Mouse (Mus musculus) thymus, adult 2 months (tissue): ENCODE measurements around the gene Asxl1. TPM values are rescaled to one million over a fixed set of nuclear protein-coding genes. Genes with fewer than 3 reads are reported as not detected.

Source experiments
- DNase-seq: peaks from one replicate; pipeline ENCODE4 v3.0.0; 2021
- H3K27ac ChIP-seq: fragments of 200-500 bp; 2 replicates; pipeline ENCODE4 v1.5.1; 2012; ENCODE audit warnings: low read length, control low read depth; ENCODE audit not compliant: control insufficient read depth, insufficient read depth
- H3K27me3 ChIP-seq: fragments of 200-500 bp; 2 replicates; pipeline ENCODE4 v1.6.1; 2012; ENCODE audit warnings: mild to moderate bottlenecking, low read length, moderate library complexity, mixed read lengths; ENCODE audit not compliant: control insufficient read depth, insufficient read depth
- H3K36me3 ChIP-seq: fragments of 200-500 bp; 2 replicates; pipeline ENCODE4 v1.6.1; 2012; ENCODE audit warnings: mild to moderate bottlenecking, low read length, moderate library complexity; ENCODE audit not compliant: control insufficient read depth, insufficient read depth
- H3K4me1 ChIP-seq: fragments of 200-500 bp; replicated peaks from 2 replicates; pipeline ENCODE4 v1.6.1; 2012; ENCODE audit warnings: low read length; ENCODE audit not compliant: control insufficient read depth, insufficient read depth
- H3K4me3 ChIP-seq: fragments of 200-500 bp; 2 replicates; pipeline ENCODE4 v1.5.1; 2012; ENCODE audit warnings: mild to moderate bottlenecking, low read length, control low read depth, moderate library complexity; ENCODE audit not compliant: control insufficient read depth, insufficient read depth
- CTCF ChIP-seq: fragments of 200-500 bp; IDR thresholded peaks from 2 replicates; pipeline ENCODE4 v1.5.1; 2012; ENCODE audit warnings: mild to moderate bottlenecking, control low read depth, low read length, moderate library complexity, borderline replicate concordance; ENCODE audit not compliant: control insufficient read depth, poor library complexity, insufficient read depth; ENCODE audit errors: extremely low read depth
- POLR2A ChIP-seq: fragments of 200-500 bp; IDR thresholded peaks from 2 replicates; pipeline ENCODE4 v1.6.1; 2012; ENCODE audit warnings: mild to moderate bottlenecking, low read length, control low read depth, moderate library complexity; ENCODE audit not compliant: control insufficient read depth, poor library complexity, insufficient read depth; ENCODE audit errors: extremely low read depth
- WGBS: fragments of 180-500 bp; shearing (Covaris S2); methylation state at CpG from one replicate; pipeline ENCODE4 v1.1.7; 2018; 5-methylcytosine and 5-hydroxymethylcytosine counted together
- polyA plus RNA-seq: library from polyadenylated mRNA; depleted of rRNA; stranded (reverse); fragments of >200 nt; gene quantifications from 2 replicates; pipeline ENCODE4 v1.2.3, GENCODE M21; 2012

Gene Asxl1
- polyA plus RNA-seq, 1 experiment, result 30.1 TPM

DNA sequence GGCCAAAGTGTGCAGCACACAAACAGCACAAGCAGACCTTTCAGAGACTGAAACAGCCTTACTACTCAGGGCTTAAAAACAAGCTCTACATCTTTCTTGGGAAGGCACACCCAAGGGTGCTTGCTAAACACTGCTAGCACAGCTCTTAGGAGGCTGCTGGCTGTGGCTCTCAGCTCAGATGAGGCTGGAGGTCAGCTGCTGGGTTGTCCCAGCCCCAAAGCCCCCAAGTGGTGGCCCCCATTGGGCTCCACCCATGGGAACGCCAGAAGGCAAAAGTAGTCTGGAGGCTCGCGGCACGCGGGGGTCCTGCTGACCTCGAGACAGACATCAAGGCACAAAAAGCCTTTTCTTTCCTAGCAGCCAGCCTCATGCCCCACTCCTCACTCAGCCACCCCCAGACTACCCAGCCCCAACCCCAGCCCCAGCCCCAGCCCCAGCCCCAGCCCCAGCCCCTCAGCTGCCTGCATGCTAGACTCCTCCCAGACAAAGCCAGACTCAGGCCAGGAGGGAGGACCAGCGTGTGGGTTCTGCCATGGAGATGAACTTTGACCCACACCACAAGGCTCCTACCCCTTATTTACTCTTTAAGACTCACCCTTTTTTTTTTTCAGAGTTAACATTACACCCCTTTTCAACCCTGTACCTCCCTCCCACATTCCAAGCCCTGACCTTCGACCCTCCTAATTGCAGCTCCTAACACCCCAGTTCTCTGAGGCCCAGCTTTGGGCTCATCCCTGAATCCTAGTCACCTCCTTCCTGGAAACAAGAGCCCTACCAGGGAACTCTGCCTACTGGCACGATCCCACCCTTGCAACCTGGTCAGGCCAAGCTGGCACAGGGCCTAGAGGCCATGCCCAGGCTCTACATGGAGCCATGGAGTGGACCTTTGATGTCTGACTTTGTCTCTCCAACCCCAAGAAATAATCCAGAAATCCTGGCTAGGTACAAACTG, 89.5 kb downstream of the Asxl1 start:
- Histone ChIP-seq H3K27ac (no peak overlapping the region), H3K27me3 (no peaks in the 10 kb centered on the region), H3K4me1 (no peaks in the 10 kb centered on the region), H3K36me3 (no peaks in the 10 kb centered on the region), H3K4me3 (no peak overlapping the region)
- 89% methylated on average over 9 of the region's 9 CpGs for WGBS
- DNase-seq, result no peak
- TF ChIP-seq CTCF, result no peak
- TF ChIP-seq POLR2A, result no peak

GRCm38 (mm10) chr2:153436641-153437305, 91.1 kb downstream of the Asxl1 start:
- H3K27me3 ChIP-seq, result no peaks in the 10 kb centered on the region
- TF ChIP-seq POLR2A, result no peak
- no peak for TF ChIP-seq CTCF
- H3K4me3 ChIP-seq, result no peak overlapping the region
- DNase-seq, result no peak
- no peak overlapping the region for H3K27ac ChIP-seq
- H3K4me1 ChIP-seq, result no peaks in the 10 kb centered on the region
- WGBS, result 83% methylated on average over 6 of the region's 6 CpGs
- H3K36me3 ChIP-seq, result no peaks in the 10 kb centered on the region

GRCm38 (mm10) chr2:153437306-153437659, 91.7 kb downstream of the Asxl1 start:
- TF ChIP-seq POLR2A (no peak), CTCF (no peak)
- Histone ChIP-seq H3K27ac (no peak overlapping the region), H3K36me3 (no peaks in the 10 kb centered on the region), H3K4me1 (no peaks in the 10 kb centered on the region), H3K27me3 (no peaks in the 10 kb centered on the region), H3K4me3 (no peak overlapping the region)
- WGBS, result 70% methylated on average over 2 of the region's 2 CpGs
- DNase-seq, result no peak

DNA sequence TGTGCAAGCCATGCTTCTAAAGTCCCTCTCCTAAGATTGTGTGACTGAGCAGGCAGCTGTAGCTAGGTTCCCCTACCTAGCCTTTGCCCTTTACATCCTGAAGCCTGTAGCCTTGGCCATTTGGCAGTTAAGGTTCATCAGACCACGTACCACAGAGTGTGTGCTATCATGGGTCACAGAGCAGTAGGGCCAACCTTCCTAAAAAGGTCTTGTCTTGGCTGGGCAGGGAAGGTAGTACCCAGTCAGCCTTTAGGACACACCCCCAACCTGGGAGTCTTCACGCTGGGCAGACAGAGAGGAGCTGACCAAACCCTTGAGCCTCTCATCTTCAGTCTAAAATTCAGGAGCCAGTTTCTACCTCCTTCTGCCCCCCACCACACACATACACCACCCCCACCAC, 95.1 kb downstream of the Asxl1 start:
- no peaks in the 10 kb centered on the region for H3K36me3 ChIP-seq
- H3K27ac ChIP-seq, result no peak overlapping the region

DNA sequence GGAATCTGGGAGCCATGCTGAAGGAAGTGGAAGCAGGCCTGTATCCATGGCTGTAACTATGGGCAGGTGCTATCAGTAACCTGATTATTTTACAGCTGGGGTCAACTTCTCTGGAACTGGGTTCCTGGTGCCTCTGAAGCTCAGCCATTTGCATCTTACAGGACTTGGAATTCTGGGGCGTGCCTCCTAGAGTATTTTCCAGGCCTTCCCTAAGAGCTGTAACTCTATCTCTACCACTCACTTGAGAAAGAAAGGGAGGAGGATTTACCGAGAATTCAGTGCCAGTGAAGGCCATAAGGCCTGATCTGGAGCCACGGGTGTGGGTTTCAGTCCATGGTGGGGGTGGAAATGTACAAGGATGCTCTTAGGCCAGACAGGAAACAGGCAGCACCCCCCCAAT, 95.6 kb downstream of the Asxl1 start:
- Histone ChIP-seq H3K4me1 (peaks cover 19% of the 10 kb centered on the region), H3K4me3 (no peak overlapping the region), H3K27ac (no peak overlapping the region), H3K27me3 (no peaks in the 10 kb centered on the region; the same call in 1 of the 2 replicates), H3K36me3 (no peaks in the 10 kb centered on the region)
- 89% methylated on average over 3 of the region's 3 CpGs for WGBS
- TF ChIP-seq CTCF (no peak), POLR2A (no peak)
- DNase-seq, result no peak

More for the DNA sequence above, 95.1 kb downstream of the Asxl1 start:
- DNase-seq, result no peak
- Histone ChIP-seq H3K4me3 (no peak overlapping the region), H3K27me3 (no peaks in the 10 kb centered on the region; the same call in 1 of the 2 replicates), H3K4me1 (peaks cover 18% of the 10 kb centered on the region)
- TF ChIP-seq CTCF, result no peak
- TF ChIP-seq POLR2A, result no peak
- whole genome bisulfite sequencing, result 84% methylated on average over 2 of the region's 2 CpGs

DNA sequence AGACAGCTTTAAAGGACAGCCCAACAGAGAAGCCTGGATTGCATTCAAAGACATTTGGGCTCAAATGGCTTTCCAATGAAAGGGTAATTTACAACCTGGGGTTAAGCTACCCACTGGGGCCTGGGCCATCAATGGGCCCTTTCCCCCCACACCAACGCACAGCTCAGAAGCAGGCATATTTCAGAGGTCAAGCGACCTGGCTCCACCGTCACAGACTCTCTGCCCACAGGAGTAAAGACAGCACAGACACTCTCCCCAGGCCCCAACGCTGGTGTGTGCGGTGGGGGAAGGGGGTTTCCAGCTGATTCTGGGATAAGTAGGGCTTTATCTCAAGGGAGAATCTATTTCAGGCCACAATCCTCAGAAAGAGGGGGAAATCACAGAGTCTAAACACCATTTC, 97.1 kb downstream of the Asxl1 start:
- WGBS, result 74% methylated on average over 5 of the region's 5 CpGs

More for the DNA sequence above, 97.1 kb downstream of the Asxl1 start:
- peaks cover 21% of the 10 kb centered on the region for H3K4me1 ChIP-seq
- DNase-seq, result no peak
- no peak for TF ChIP-seq CTCF
- H3K4me3 ChIP-seq, result no peak overlapping the region
- no peak overlapping the region for H3K27ac ChIP-seq
- H3K36me3 ChIP-seq, result no peaks in the 10 kb centered on the region
- H3K27me3 ChIP-seq, result no peaks in the 10 kb centered on the region; the same call in 1 of the 2 replicates
